Mouse (Mus musculus) retina, adult 2 months (tissue): ENCODE data around the gene Tmed10.

Experiments used
- DNase-seq: peaks from one replicate; pipeline ENCODE4 v3.0.0-alpha.2; 2012; ENCODE audit warnings: low read depth, low spot score

Gene Tmed10

DNA sequence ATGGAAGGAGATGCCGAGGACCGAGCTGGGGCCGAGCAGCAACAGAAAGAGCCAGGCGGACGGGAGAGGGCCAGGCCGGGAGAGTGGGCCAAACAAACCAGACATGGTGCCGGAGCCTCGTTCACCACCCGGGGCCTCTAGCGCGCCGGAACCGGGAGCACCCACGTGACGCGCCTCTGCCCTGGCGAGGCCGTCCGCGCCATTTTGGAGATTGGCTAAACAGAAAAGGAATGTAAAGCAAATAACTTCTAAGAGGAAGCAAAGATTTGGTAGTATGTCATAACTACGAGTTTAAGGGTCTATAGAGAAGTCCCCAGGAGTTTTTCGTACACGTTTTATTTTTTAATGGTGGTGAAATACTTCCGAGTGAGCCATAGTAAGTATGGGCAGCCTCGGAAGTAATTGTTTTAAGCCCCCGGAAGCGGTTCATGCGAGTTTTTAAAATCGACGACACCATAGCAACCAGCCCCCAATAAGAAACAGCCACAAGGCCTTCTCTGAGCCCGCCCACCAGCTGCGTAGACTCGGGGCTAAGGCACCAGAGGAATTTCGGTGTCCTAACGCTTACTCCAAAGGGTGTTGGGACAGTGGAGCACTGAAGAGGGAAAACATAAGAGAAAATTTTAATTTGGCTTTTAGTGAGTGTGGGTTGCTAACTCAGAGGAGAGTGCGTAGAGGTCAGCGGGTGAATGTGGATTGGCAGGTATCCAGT, at the start of gene Tmed10:
Gene Tmed10 (minus strand): TSS at position 287 of the 712 bp plus-strand sequence.
- DNase-seq, result peak; percentile 89

DNA sequence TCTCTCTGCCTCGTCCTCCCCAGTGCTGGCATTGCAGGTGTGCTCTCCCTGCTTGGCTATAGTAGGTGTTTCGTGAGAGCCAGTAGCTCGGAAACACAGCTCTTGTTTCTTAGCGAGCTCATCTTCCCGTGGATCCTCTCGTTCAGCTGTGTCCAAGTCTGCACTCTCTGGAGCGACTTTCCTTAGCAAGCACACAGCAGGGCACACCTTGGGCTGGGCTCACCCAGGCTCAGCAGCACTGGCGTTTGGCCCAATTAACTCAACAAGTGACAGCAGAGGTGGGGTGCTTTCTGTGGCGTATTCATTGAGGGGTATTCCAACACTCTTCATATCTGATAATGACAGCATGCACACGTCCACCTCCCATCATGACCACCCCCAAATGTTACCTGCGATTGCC, 48.6 kb upstream of the Tmed10 start:
- DNase-seq, result no peak

DNA sequence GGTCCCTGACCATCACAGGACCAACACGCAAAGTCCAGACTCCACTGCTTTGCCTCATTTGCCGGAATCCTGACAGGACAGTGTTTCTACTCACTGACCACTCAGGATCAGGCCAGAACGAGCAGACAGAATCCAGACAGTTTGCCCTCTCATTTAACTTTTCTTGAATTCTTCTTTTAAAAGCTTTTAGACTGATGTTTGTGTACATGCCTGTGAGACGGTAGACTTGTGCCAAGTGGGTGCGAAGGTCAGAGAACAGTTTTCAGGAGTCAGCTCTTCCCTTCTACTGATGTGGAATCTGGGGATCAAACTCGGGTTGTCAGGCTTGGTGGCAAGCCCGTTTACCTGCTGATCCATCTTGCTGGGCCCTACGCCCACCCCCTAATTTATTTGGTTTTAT, 47.9 kb upstream of the Tmed10 start:
- DNase-seq, result no peak

DNA sequence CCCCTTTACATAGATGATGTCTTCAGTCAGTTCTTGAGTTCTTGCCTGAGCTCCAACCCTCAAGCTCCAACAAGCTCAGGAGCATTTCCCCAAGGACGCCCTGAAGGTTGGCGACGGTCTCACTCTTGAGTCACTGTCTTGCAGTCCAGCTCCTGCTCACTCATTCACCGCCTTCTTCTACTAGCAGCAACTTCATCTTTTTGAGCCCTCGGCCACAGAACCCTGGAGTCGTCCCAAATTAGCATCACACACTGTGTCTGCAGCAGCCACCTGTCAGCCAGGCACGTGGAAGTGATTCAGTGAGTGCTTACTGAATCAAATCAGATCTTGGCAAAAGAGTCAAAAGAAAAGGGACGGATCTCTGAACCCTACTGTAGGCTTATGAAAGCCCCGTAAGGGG, 46.3 kb upstream of the Tmed10 start:
- no peak for DNase-seq

DNA sequence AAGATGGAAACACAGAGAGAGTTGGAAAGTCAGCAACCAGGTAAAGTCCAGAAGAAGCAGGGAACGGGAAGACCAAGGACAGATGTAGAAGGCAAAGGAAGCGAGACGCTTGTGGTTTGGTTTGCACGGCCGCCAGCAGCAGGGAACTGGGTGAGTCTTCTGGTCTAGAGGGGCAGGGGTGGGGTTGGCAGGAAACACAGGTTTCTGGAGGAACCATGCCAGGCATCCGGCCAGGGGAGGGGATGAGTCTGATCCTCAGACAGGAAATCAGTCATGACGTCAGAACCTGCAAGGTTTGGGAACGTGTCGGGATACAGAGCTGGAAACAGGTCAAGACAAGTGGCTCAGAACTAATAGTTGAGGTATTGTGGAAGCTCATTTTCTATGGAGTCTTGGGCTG, 43.2 kb upstream of the Tmed10 start:
- DNase-seq, result no peak

DNA sequence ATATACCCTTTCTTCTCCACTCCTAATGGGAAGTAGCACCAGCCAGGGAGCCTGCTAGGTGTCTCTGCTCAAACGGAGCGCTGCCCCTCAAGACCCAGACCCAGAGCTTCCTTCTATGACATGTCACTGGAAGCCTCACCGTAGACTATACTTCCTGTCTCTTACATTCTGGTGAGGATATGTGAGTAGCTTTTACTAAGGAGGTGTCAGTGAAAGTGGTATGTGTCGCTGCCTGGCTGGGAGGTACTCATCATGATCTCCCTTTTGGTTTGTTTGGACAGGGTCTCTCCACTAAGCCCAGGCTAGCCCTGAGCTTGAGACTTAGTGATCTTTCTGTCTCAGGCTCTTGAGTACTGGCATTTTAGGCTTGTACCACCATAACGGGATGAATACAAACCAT, 41.7 kb upstream of the Tmed10 start:
- no peak for DNase-seq

DNA sequence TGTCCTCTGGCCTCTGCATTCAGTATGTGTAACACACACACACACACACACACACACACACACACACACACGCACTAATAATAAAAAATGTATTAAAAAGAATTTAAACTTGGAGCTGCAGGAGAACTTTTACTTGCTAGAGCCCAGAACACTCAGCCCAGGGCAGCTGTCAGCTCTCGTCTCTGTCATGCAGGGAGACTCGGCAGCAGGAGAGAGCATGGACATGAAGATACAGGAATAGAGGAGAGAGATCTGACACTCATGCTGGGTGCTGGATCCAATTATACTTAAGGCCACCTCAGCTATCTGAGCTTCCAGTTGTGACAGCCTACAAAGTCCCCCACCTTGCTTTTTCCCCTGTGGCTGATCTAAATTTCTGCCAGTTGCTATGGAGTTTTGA, 41.2 kb upstream of the Tmed10 start:
- DNase-seq, result no peak

DNA sequence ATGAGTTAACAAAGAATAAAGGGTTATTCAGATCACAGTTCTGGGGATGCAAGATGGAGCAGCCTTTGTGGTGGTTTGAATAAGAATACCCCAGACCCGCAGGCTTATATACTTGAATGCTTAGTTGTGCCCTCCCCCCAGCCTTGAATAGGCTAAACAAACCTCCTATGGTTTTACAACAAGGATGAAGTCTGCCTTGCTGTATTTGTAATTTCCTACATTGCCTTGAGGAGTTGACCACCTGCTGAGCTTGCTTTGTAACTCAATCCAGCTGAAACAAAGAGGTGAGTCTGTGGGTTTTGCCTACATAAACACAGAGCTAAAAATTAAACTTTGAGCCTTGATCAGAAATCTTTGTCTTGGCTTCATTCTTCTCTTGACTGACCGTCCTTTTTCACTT, 36.5 kb upstream of the Tmed10 start:
- no peak for DNase-seq

DNA sequence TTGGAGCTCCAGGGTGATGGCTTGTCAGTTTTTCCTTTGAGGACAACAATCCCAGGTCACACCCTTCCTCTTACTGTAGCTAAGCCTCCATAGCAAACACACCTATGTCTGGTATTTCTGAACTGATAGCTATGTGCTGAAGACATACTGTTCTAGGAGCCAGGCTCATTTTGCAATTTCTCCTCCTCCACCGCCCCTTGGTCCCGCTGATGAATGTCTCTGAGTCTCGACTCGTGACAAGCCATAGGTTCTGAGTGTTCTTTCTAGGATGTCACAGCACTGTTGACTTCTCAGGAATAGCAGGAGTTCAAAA, 23.3 kb upstream of the Tmed10 start:
- no peak for DNase-seq

DNA sequence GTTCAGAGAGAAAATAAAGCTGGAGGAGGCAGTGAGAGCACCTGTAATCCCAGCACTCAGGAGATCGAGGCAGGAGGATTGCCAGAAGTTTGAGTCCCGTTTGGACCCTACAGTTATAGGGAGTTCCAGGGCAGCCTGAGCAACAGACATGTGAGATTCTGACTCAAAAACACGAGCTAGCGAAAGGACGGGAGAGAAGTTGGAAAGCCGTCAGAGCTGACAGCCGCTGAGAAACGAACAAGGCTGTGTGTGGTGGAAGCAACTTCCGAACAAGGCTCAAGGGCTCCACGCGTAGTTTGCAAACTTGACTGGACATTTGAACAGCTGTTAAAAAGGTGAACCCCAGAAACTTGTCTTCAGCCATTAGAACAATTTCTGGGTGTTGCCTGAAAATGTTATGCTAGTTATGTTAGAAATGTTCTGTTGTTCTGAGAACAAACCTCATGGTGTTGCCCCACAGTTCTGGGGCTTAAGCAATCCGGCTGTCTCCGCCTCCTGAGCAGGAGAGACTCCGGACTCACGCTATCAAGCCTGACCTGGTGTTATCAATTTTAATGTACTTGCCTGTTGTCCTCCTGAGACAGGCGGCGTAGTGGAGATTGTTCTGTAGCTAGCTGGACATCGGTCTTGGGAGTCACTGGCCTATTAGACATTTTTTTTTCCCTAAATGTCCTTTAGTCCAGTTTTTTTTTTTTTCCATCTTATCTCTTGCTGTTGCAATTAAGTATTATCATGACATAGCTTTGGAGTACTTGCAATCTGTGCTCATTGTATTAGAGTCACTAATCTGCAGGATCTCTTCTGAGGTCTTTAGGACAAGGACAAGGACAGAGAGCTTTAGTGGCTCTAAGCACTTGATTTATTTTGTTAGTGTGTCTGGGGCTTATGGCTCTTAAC, 22.7 kb upstream of the Tmed10 start:
- DNase-seq, result peak; percentile 77

DNA sequence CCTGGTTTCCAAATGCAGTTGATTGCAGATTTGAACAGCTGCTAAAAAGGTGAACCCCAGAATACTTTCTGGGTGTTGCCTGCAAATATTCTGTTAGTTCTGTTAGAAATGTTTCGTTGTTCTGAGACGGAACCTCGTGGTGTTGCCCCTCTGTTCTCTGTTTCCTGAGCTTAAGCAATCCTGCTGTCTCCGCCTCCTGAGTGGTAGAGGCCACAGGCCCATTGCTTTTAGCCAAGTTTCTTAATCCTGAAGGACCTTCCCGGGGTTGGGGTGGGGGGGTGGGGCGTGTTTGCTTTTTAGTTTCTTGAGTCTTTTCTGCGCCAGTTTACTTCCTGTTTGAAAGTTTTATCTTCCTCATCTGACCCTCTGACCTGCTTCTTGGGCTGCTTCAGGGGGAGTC, 19.3 kb upstream of the Tmed10 start:
- DNase-seq, result no peak

DNA sequence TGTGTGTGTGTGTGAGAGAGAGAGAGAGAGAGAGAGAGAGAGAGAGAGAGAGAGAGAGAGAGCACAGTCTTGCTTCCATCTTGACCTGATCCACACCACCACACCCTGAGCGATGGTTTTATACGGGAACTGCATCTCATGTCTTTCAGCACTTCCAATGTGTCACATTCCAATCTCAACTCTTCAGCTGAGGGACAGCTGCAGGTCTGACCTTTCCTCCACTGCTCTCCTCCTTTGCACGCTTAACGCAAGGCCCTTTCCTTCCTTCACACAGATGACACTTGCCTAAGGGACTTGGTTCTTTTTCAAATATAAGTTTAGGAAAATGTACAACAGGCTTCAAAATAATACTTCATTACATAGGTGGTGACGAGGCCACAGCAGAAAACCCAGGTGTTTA, 18.9 kb upstream of the Tmed10 start:
- DNase-seq, result no peak

DNA sequence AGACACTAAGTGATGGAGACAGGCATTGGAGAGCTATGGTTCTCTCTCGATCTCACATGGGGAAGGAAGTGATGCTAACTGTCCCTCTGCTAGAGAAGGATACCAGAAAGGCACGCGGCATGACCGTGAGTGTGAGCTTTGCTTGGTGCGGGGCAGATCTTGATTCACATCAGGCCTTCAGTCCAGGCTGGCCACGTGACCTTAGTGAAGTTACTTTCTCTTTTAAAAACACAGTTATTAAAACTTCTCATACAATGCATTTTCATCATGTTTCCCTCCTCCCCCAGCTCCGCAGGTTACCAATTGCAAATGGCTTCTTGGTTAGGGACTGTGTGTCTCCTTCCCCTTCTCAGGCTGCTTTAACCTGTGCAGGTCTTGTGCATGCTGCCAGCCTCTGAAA, 16.5 kb upstream of the Tmed10 start:
- DNase-seq, result no peak

DNA sequence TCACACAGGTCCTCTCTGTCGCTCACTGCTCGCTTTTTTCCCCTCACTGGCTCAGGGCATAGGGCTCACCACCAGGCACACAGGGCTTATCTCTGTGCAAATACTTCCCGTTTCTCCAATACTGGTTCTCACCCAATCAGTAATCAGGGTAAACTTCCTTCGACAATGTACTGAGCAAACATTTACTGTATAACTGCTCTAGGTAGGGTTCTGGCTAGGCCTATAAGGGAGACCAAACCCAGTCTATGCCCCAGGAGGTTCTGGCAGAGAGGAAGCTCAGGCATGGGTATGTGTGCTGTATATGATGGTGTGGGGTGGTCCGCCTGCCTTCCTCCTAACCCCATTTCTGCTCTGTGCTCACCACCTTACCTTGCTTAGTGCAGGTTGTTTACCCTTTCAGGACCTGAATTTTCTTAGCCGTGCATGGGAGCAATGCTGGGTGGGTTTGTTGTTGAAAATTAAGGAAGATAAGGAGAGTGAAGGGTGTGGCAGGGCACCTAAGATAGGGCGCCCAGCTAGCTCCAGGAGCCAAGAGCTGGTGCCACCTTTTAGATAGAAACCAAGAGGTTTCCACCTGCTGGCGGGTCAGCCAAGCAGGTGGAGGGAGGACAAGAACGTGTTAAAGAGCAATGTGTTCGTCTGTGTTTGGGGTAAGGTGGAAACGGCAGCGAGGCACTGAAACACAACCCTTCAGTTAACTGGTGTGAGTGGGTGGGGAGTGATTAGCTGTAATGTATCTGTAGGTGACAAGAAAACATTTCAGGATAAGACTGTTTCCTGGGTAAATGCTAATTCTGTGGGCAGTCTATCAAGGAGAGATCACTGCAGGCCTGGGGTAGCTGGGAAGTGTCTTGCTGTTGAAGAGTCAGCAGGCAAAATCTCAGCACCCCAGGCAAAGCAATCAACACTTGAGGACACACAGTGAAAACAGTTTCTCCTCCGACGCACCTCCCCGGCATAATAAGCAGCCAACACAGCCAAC, 14.8 kb upstream of the Tmed10 start:
- no peak for DNase-seq

DNA sequence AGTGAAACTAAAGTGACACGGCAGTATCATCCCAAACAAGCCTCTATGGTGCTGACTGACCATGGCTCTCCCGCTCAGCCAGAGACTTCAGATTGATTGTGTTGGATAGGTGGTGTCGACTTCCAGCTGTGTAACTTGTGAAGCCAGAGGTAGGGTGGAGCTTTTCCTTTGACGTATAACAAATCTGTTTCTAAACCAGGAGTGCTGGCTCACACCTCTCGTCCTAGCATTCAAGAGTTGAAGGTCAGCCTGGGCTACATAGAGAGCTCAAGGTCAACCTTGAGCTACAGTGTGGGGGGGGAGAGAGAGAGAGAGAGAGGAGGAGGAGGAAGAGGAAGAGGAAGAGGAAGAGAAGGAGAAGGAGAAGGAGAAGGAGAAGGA, 11.3 kb upstream of the Tmed10 start:
- DNase-seq, result no peak

DNA sequence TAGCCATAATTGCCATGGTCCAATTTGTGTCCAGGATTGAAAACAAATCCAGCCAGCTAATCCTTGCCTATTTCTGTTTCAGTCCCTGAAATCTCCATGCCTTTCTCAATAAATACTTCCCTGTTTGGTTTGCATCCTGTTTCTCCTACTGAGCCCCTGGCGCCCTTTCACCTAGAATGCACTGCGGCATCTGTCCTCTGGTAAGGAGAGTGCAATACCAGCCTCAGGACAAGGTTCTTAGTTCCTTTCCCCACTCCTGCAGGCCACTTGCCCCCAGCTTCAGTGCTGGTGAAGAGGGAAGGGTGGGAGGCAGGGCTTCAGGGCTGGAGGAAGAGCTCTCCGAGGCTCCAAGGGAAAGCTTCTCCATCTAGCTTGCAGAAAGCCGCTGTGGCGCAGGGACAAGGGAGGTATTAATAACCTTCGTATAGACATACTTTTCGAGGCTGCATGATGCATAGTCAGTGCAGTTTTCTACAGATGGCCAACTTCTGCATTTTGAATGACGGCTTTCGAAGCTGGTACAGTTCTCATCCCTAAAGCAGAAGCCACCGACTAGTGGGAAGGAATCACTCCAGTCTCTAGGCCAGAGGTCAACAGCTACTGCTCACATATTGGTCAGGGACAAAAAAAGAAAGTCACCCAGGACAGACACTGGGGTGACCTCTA, 10.8 kb upstream of the Tmed10 start:
- DNase-seq, result no peak

DNA sequence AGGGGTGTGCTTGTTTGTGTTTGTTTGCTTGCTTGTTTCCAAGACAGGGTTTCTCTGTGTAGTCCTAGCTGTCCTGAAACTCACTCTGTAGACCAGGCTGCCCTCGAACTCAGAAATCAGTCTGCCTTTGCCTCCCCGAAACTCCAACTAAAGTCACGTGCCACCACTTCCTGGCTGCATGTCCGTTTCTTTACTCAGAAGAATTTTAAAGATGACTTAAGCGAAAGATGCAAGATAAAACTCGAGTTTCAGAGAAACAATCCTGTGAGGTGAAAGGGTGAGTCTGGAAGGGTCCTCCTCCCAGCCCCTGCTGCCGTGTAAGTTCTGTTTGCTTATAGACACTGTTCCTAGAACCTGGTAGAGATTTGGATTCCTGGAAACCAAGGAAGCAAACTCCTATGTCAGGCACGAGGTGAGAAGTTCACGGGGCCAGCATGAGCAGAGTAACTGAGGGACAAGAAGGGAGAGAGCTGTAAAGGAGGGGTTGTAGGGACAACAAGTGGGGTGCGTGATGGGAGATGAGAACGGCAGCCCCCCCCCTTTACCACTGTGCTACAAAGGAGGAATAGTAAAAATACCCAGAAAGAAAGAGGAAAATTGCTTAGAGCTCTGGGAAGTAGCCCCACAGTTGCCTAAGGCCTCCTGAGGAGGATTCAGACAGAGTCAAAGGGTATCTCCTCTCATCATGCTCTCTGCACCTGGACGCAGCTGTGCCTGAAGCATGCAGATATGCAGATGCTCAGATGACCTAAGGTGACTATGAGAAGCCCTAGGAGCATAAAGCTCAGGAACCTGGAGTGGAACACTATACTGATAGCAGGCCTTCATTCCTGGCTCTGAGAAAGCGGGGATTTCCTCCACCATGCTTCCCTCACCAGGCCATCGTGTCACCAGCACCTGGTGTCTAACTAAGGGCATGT, 8.4 kb upstream of the Tmed10 start:
- no peak for DNase-seq

DNA sequence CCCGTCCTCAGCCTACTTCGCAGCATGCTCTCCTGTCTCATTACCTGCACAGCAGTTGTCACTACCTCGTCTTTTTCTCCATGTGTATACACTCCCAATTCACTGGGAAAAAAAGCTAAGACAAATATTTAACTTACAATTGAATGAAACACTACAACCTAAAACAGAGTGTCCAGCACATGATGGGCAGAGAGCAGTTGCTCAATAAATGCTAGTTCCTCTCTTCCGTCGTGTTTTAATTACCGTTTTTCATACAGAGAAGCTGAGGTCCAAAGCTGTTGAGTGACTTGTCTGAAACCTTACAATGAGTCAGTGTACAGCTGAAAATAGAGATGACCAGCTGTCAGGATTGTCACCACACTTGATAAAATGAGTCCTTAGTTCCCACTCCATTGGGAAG, 6.9 kb upstream of the Tmed10 start:
- DNase-seq, result no peak

DNA sequence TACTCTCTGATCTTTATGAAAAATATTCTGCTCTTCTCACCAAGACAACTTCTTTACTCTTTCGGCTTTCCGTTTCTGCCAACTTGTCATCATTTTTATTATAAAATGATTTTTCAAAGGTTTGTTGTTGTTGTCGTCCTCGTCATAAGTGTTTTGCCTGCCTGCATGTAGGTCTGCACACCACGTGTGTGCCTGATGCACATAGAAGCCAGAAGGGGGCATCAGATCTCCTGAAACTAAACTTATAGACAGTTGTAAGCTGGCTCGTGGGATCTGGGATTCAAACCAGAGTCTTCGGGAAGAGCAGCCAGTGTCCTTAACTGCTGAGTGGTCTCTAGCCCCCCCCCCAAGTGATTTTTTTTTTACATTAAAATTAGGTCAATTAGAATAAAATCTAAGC, 6.3 kb upstream of the Tmed10 start:
- DNase-seq, result no peak

DNA sequence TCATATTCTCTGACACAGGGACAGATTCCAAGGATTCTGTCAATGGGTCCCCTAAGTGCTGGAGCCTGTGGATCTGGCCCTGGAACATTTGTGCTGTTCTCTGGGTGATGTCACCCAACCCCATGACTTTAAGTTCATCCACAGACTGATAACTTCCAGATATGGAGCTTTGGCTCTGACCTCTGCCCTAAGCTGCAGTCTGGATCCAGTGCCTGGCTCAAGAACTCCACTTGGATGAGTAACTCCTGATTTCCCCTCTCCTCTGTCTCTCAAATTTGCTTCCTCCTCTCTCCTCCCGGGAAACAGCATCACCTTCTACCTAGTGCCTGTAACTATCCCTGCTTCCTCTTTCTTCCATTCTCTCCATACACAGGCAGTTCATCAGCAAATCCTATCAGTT, 5.7 kb upstream of the Tmed10 start:
- no peak for DNase-seq

DNA sequence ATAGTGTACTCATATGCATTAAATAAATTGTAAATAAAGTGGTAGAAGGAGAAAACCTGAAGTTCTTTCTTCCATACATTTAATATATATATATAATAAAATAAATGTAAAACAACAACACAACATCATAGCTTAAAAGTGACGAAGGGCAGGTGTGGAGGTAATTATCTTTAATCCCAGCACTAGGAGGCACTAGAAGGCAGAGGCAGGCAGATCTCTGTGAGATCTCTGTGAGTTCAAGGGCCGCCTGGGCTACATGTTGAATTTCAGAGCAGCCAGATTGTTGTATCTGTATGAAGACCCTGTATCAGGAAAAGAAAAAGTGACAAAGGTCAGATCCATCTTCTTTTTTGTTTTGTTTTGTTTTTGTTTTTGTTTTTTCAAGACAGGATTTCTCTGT, 3.6 kb upstream of the Tmed10 start:
- DNase-seq, result no peak
